Mouse (Mus musculus) neural tube, embryonic 14.5 days (tissue): ENCODE measurements at regions not wholly inside any gene's neighbourhood (a gene's known extent, or its start where the extent isn't known, plus 50 kb on each side); places are given as distances from the start of the nearest gene placed in this dataset.

Source experiments
- ATAC-seq: fragments of 200-750 bp; cut with Nextera tagmentation; 2 replicates; pipeline ENCODE4 v1.8.0; 2017; ENCODE audit warnings: low read depth, mild to moderate bottlenecking, moderate TSS enrichment, moderate library complexity
- H3K27ac ChIP-seq: fragments of 300-500 bp; sonication (generic); 2 replicates; pipeline ENCODE4 v1.5.1; 2014; ENCODE audit warnings: low read depth, mild to moderate bottlenecking, control low read depth, low read length, moderate library complexity, mixed read lengths
- H3K27me3 ChIP-seq: fragments of 300-500 bp; sonication (generic); 2 replicates; pipeline ENCODE4 v1.6.1; 2014; ENCODE audit warnings: low read length; ENCODE audit not compliant: control insufficient read depth, insufficient read depth
- H3K36me3 ChIP-seq: fragments of 300-500 bp; sonication (generic); 2 replicates; pipeline ENCODE4 v1.6.1; 2014; ENCODE audit warnings: low read length, mixed read lengths; ENCODE audit not compliant: control insufficient read depth, insufficient read depth
- H3K4me1 ChIP-seq: fragments of 300-500 bp; sonication (generic); 2 replicates; pipeline ENCODE4 v1.6.1; 2014; ENCODE audit warnings: low read length; ENCODE audit not compliant: control insufficient read depth, insufficient read depth
- H3K4me2 ChIP-seq: fragments of 300-500 bp; sonication (generic); 2 replicates; pipeline ENCODE4 v1.6.1; 2014; ENCODE audit warnings: mild to moderate bottlenecking, low read depth, low read length, control low read depth
- H3K4me3 ChIP-seq: fragments of 300-500 bp; sonication (generic); 2 replicates; pipeline ENCODE4 v1.5.1; 2014; ENCODE audit warnings: low read depth, low read length, control low read depth, mixed read lengths
- H3K9ac ChIP-seq: fragments of 300-500 bp; sonication (generic); replicated peaks from 2 replicates; pipeline ENCODE4 v1.6.1; 2014; ENCODE audit warnings: low read depth, mild to moderate bottlenecking, control low read depth, low read length, mixed read lengths
- H3K9me3 ChIP-seq: fragments of 300-500 bp; sonication (generic); 2 replicates; pipeline ENCODE4 v1.6.1; 2016; ENCODE audit warnings: low read length; ENCODE audit not compliant: control insufficient read depth
- WGBS: fragments of 180-500 bp; shearing (Covaris S2); extraction: QIAGEN DNeasy Blood & Tissue Kit; methylation state at CpG from one replicate; pipeline ENCODE4 v1.1.7; 2014; 5-methylcytosine and 5-hydroxymethylcytosine counted together

- no peaks in the 10 kb centered on the region for H3K36me3 ChIP-seq
- no peak overlapping the region for H3K27ac ChIP-seq
- no peaks in the 10 kb centered on the region for H3K27me3 ChIP-seq
- H3K4me1 ChIP-seq = peaks cover 4% of the 10 kb centered on the region; the same call in 1 of the 2 replicates
- no peak overlapping the region for H3K9ac ChIP-seq
- no peak for ATAC-seq
- H3K4me3 ChIP-seq = no peak overlapping the region
- H3K4me2 ChIP-seq = no peak overlapping the region
- WGBS = 68% methylated on average over 2 of the region's 2 CpGs
- H3K9me3 ChIP-seq = no peaks in the 10 kb centered on the region
These were observed 164.6 kb downstream of the Ptn start for GRCm38 (mm10) chr6:36645415-36645814.

- Histone ChIP-seq H3K36me3 (no peaks in the 10 kb centered on the region), H3K4me1 (peaks cover 4% of the 10 kb centered on the region; the same call in 1 of the 2 replicates), H3K27ac (no peak overlapping the region), H3K4me2 (no peak overlapping the region), H3K27me3 (no peaks in the 10 kb centered on the region), H3K9ac (no peak overlapping the region), H3K9me3 (no peaks in the 10 kb centered on the region), H3K4me3 (no peak overlapping the region)
- ATAC-seq = peak; percentile 93
- WGBS = 21% methylated on average over 7 of the region's 7 CpGs
These were observed 165.1 kb downstream of the Ptn start for GRCm38 (mm10) chr6:36644880-36645279.

- Histone ChIP-seq H3K9me3 (no peaks in the 10 kb centered on the region), H3K27me3 (no peaks in the 10 kb centered on the region), H3K4me3 (no peak overlapping the region), H3K27ac (no peak overlapping the region), H3K9ac (no peak overlapping the region), H3K36me3 (no peaks in the 10 kb centered on the region), H3K4me2 (no peak overlapping the region), H3K4me1 (no peaks in the 10 kb centered on the region)
- no peak for ATAC-seq
- 78% methylated on average over 2 of the region's 2 CpGs for WGBS
These were observed 173.0 kb downstream of the Ptn start for GRCm38 (mm10) chr6:36637031-36637430.

GRCm38 (mm10) chr6:36627648-36628047 is 182.4 kb downstream of the Ptn start:
- ATAC-seq = no peak
- Histone ChIP-seq H3K27ac (no peak overlapping the region), H3K27me3 (no peaks in the 10 kb centered on the region), H3K9ac (no peak overlapping the region), H3K9me3 (no peaks in the 10 kb centered on the region), H3K4me3 (no peak overlapping the region), H3K36me3 (no peaks in the 10 kb centered on the region), H3K4me1 (no peaks in the 10 kb centered on the region), H3K4me2 (no peak overlapping the region)
- WGBS = 47% methylated on average over 2 of the region's 2 CpGs

GRCm38 (mm10) chr6:36608281-36608970 is 201.6 kb downstream of the Ptn start:
- Histone ChIP-seq H3K4me1 (no peaks in the 10 kb centered on the region), H3K9ac (no peak overlapping the region), H3K4me3 (no peak overlapping the region), H3K4me2 (no peak overlapping the region), H3K27me3 (no peaks in the 10 kb centered on the region), H3K9me3 (no peaks in the 10 kb centered on the region), H3K27ac (no peak overlapping the region), H3K36me3 (no peaks in the 10 kb centered on the region)
- WGBS = 63% methylated on average over 10 of the region's 10 CpGs
- ATAC-seq = no peak

GRCm38 (mm10) chr6:36605578-36606205 is 204.3 kb downstream of the Ptn start:
- Histone ChIP-seq H3K4me3 (no peak overlapping the region), H3K4me1 (no peaks in the 10 kb centered on the region), H3K4me2 (no peak overlapping the region), H3K9ac (no peak overlapping the region), H3K9me3 (no peaks in the 10 kb centered on the region), H3K36me3 (no peaks in the 10 kb centered on the region), H3K27me3 (no peaks in the 10 kb centered on the region), H3K27ac (no peak overlapping the region)
- 80% methylated on average over 4 of the region's 4 CpGs for WGBS
- ATAC-seq = no peak

GRCm38 (mm10) chr6:36604802-36605201 is 205.2 kb downstream of the Ptn start:
- no peak for ATAC-seq
- no peak overlapping the region for H3K27ac ChIP-seq
- no peaks in the 10 kb centered on the region for H3K36me3 ChIP-seq
- no peak overlapping the region for H3K4me3 ChIP-seq
- no peaks in the 10 kb centered on the region for H3K4me1 ChIP-seq
- no peak overlapping the region for H3K9ac ChIP-seq
- H3K9me3 ChIP-seq = no peaks in the 10 kb centered on the region
- no peaks in the 10 kb centered on the region for H3K27me3 ChIP-seq
- H3K4me2 ChIP-seq = no peak overlapping the region
- 72% methylated on average over 3 of the region's 3 CpGs for WGBS

- Histone ChIP-seq H3K4me3 (no peak overlapping the region), H3K36me3 (no peaks in the 10 kb centered on the region), H3K4me2 (no peak overlapping the region), H3K27ac (no peak overlapping the region), H3K9me3 (no peaks in the 10 kb centered on the region), H3K4me1 (no peaks in the 10 kb centered on the region), H3K27me3 (no peaks in the 10 kb centered on the region), H3K9ac (no peak overlapping the region)
- ATAC-seq = no peak
- 81% methylated on average over 3 of the region's 3 CpGs for WGBS
These were observed 208.7 kb downstream of the Chrm2 start for GRCm38 (mm10) chr6:36596574-36596973.

- no peak for ATAC-seq
- no peaks in the 10 kb centered on the region for H3K36me3 ChIP-seq
- no peaks in the 10 kb centered on the region for H3K27me3 ChIP-seq
- no peak overlapping the region for H3K9ac ChIP-seq
- no peaks in the 10 kb centered on the region for H3K4me1 ChIP-seq
- no peak overlapping the region for H3K4me2 ChIP-seq
- no peak overlapping the region for H3K4me3 ChIP-seq
- no peak overlapping the region for H3K27ac ChIP-seq
- H3K9me3 ChIP-seq = no peaks in the 10 kb centered on the region
- WGBS = 78% methylated on average over 16 of the region's 16 CpGs
These were observed 203.2 kb downstream of the Chrm2 start for GRCm38 (mm10) chr6:36590881-36591630.
